Mouse (Mus musculus) limb, embryonic 11.5 days (tissue): ENCODE measurements at regions not wholly inside any gene's neighbourhood (a gene's known extent, or its start where the extent isn't known, plus 50 kb on each side); places are given as distances from the start of the nearest gene placed in this dataset.

Source experiments
- ATAC-seq: fragments of 200-750 bp; cut with Nextera tagmentation; 2 replicates; pipeline ENCODE4 v1.8.0; 2017; ENCODE audit warnings: low read depth; ENCODE audit not compliant: insufficient number of reproducible peaks, low FRiP score, low TSS enrichment
- DNase-seq: peaks from one replicate; pipeline ENCODE4 v3.0.0-alpha.2; 2015; ENCODE audit warnings: low spot score
- H3K27ac ChIP-seq: fragments of 300-500 bp; sonication (generic); replicated peaks from 2 replicates; pipeline ENCODE4 v1.5.1; 2014; ENCODE audit warnings: low read depth, mild to moderate bottlenecking, low read length
- H3K27me3 ChIP-seq: fragments of 300-500 bp; sonication (generic); 2 replicates; pipeline ENCODE4 v1.6.1; 2014; ENCODE audit warnings: mild to moderate bottlenecking, low read length, mixed read lengths; ENCODE audit not compliant: control insufficient read depth, insufficient read depth
- H3K36me3 ChIP-seq: fragments of 300-500 bp; sonication (generic); 2 replicates; pipeline ENCODE4 v1.6.1; 2014; ENCODE audit warnings: mild to moderate bottlenecking, low read length, moderate library complexity, mixed read lengths; ENCODE audit not compliant: control insufficient read depth, insufficient read depth
- H3K4me1 ChIP-seq: fragments of 300-500 bp; sonication (generic); 2 replicates; pipeline ENCODE4 v1.6.1; 2014; ENCODE audit warnings: low read length, mixed read lengths; ENCODE audit not compliant: control insufficient read depth, insufficient read depth
- H3K4me2 ChIP-seq: fragments of 300-500 bp; sonication (generic); 2 replicates; pipeline ENCODE4 v1.6.1; 2014; ENCODE audit warnings: low read depth, mild to moderate bottlenecking, moderate library complexity; ENCODE audit not compliant: severe bottlenecking
- H3K4me3 ChIP-seq: fragments of 300-500 bp; sonication (generic); 2 replicates; pipeline ENCODE4 v1.5.1; 2014; ENCODE audit warnings: low read depth, low read length
- H3K9ac ChIP-seq: fragments of 300-500 bp; sonication (generic); 2 replicates; pipeline ENCODE4 v1.6.1; 2014; ENCODE audit warnings: mild to moderate bottlenecking, low read length
- H3K9me3 ChIP-seq: fragments of 300-500 bp; sonication (generic); 2 replicates; pipeline ENCODE4 v1.6.1; 2016; ENCODE audit warnings: low read length; ENCODE audit not compliant: control insufficient read depth
- WGBS: fragments of 180-500 bp; shearing (Covaris S2); extraction: QIAGEN DNeasy Blood & Tissue Kit; methylation state at CpG from one replicate; pipeline ENCODE4 v1.1.7; 2014; 5-methylcytosine and 5-hydroxymethylcytosine counted together

GRCm38 (mm10) chr1:76244721-76245120, 698.7 kb downstream of the Slc4a3 start:
- H3K4me1 ChIP-seq, result peaks cover 7% of the 10 kb centered on the region
- DNase-seq (no peak), ATAC-seq (no peak)
- H3K4me3 ChIP-seq, result no peak overlapping the region
- WGBS, result 89% methylated on average over 3 of the region's 3 CpGs
- no peak overlapping the region for H3K9ac ChIP-seq
- no peak overlapping the region for H3K4me2 ChIP-seq
- H3K36me3 ChIP-seq, result no peaks in the 10 kb centered on the region
- H3K27ac ChIP-seq, result no peak overlapping the region
- H3K9me3 ChIP-seq, result no peaks in the 10 kb centered on the region
- H3K27me3 ChIP-seq, result no peaks in the 10 kb centered on the region

- Histone ChIP-seq H3K4me1 (peaks cover 7% of the 10 kb centered on the region), H3K36me3 (no peaks in the 10 kb centered on the region), H3K9ac (no peak overlapping the region), H3K27ac (no peak overlapping the region), H3K27me3 (no peaks in the 10 kb centered on the region), H3K4me3 (no peak overlapping the region), H3K4me2 (no peak overlapping the region), H3K9me3 (no peaks in the 10 kb centered on the region)
- WGBS, result 58% methylated on average over 8 of the region's 8 CpGs
- ATAC-seq (no peak), DNase-seq (no peak)
These were observed 700.2 kb downstream of the Slc4a3 start for GRCm38 (mm10) chr1:76246181-76246796.

GRCm38 (mm10) chr1:76247126-76247525, 701.1 kb downstream of the Slc4a3 start:
- H3K4me1 ChIP-seq, result peaks cover 7% of the 10 kb centered on the region
- ATAC-seq, result no peak
- DNase-seq, result peak; percentile 42

GRCm38 (mm10) chr1:76258217-76258616, 712.2 kb downstream of the Slc4a3 start:
- ATAC-seq (no peak), DNase-seq (no peak)
- Histone ChIP-seq H3K27ac (no peak overlapping the region), H3K36me3 (no peaks in the 10 kb centered on the region), H3K4me3 (no peak overlapping the region), H3K4me2 (no peak overlapping the region), H3K4me1 (no peaks in the 10 kb centered on the region; the same call in 1 of the 2 replicates), H3K9me3 (no peaks in the 10 kb centered on the region), H3K27me3 (no peaks in the 10 kb centered on the region), H3K9ac (no peak overlapping the region)
- WGBS, result 15% methylated on average over 4 of the region's 4 CpGs

More at GRCm38 (mm10) chr1:76247126-76247525, 701.1 kb downstream of the Slc4a3 start:
- Histone ChIP-seq H3K4me3 (no peak overlapping the region), H3K27me3 (no peaks in the 10 kb centered on the region), H3K9ac (no peak overlapping the region), H3K27ac (no peak overlapping the region), H3K36me3 (no peaks in the 10 kb centered on the region), H3K4me2 (no peak overlapping the region), H3K9me3 (no peaks in the 10 kb centered on the region)
- WGBS, result 36% methylated on average over 8 of the region's 8 CpGs

- H3K27me3 ChIP-seq, result no peaks in the 10 kb centered on the region
- no peaks in the 10 kb centered on the region for H3K4me1 ChIP-seq
- no peak for DNase-seq
- H3K27ac ChIP-seq, result no peak overlapping the region
- no peaks in the 10 kb centered on the region for H3K9me3 ChIP-seq
- no peak for ATAC-seq
- 45% methylated on average over 7 of the region's 7 CpGs for WGBS
- H3K4me3 ChIP-seq, result no peak overlapping the region
- H3K36me3 ChIP-seq, result no peaks in the 10 kb centered on the region
- H3K4me2 ChIP-seq, result no peak overlapping the region
- no peak overlapping the region for H3K9ac ChIP-seq
These were observed 730.1 kb downstream of the Slc4a3 start for GRCm38 (mm10) chr1:76276148-76276547.

GRCm38 (mm10) chr1:76276624-76277023, 730.6 kb downstream of the Slc4a3 start:
- H3K4me3 ChIP-seq, result no peak overlapping the region
- ATAC-seq, result no peak

GRCm38 (mm10) chr1:76283322-76283721, 737.3 kb downstream of the Slc4a3 start:
- ATAC-seq (no peak), DNase-seq (no peak)
- H3K9me3 ChIP-seq, result no peaks in the 10 kb centered on the region
- no peaks in the 10 kb centered on the region for H3K4me1 ChIP-seq
- H3K4me2 ChIP-seq, result no peak overlapping the region
- no peak overlapping the region for H3K27ac ChIP-seq
- 55% methylated on average over 3 of the region's 3 CpGs for WGBS
- H3K27me3 ChIP-seq, result no peaks in the 10 kb centered on the region
- no peaks in the 10 kb centered on the region for H3K36me3 ChIP-seq
- H3K9ac ChIP-seq, result no peak overlapping the region
- no peak overlapping the region for H3K4me3 ChIP-seq

More at GRCm38 (mm10) chr1:76276624-76277023, 730.6 kb downstream of the Slc4a3 start:
- Histone ChIP-seq H3K9me3 (no peaks in the 10 kb centered on the region), H3K4me1 (no peaks in the 10 kb centered on the region), H3K36me3 (no peaks in the 10 kb centered on the region), H3K27ac (no peak overlapping the region), H3K27me3 (no peaks in the 10 kb centered on the region), H3K4me2 (no peak overlapping the region), H3K9ac (no peak overlapping the region)
- no peak for DNase-seq
- 41% methylated on average over 3 of the region's 3 CpGs for WGBS

GRCm38 (mm10) chr1:76322943-76323559, 777.0 kb downstream of the Slc4a3 start:
- Histone ChIP-seq H3K36me3 (no peaks in the 10 kb centered on the region), H3K4me1 (peaks cover 6% of the 10 kb centered on the region; the same call in 1 of the 2 replicates), H3K9ac (no peak overlapping the region), H3K4me2 (no peak overlapping the region), H3K27me3 (no peaks in the 10 kb centered on the region), H3K4me3 (no peak overlapping the region), H3K9me3 (no peaks in the 10 kb centered on the region; the same call in 1 of the 2 replicates), H3K27ac (no peak overlapping the region)
- ATAC-seq (no peak), DNase-seq (peak; percentile 32)
- WGBS, result 35% methylated on average over 4 of the region's 4 CpGs
